Mouse (Mus musculus) CH12.LX (cell line): ENCODE results near the gene 4933428G20Rik. TPM values are rescaled to one million over a fixed set of nuclear protein-coding genes. Genes with fewer than 3 reads are reported as not detected.

Experiments
- DNase-seq: peaks from one replicate; pipeline ENCODE4 v3.0.0-alpha.2; 2013; ENCODE audit errors: extremely low read depth
- H3K27ac ChIP-seq: 2 replicates; pipeline ENCODE4 v1.5.1; 2012; ENCODE audit warnings: low read depth, mild to moderate bottlenecking, control low read depth, moderate library complexity; ENCODE audit not compliant: insufficient read depth
- H3K27me3 ChIP-seq: replicated peaks from 2 replicates; pipeline ENCODE3; 2012; ENCODE audit warnings: inconsistent platforms
- H3K36me3 ChIP-seq, 2 experiments: replicated peaks in 1 of 2; 2 replicates each; pipeline versions ENCODE3 to v1.6.1; 2012; ENCODE audit warnings: inconsistent platforms in 1 of 2, low read length in 1 of 2, mild to moderate bottlenecking in 1 of 2, mixed read lengths in 1 of 2, moderate library complexity in 1 of 2; ENCODE audit not compliant: control insufficient read depth in 1 of 2, insufficient read depth in 1 of 2
- H3K4me1 ChIP-seq, 2 experiments: 2 replicates each; pipeline ENCODE4 v1.6.1; 2012; ENCODE audit warnings: inconsistent platforms in 1 of 2, moderate library complexity in 1 of 2; ENCODE audit not compliant: insufficient read depth in 2 of 2, control insufficient read depth in 1 of 2
- H3K4me2 ChIP-seq: 2 replicates; pipeline ENCODE4 v1.6.1; 2012; ENCODE audit warnings: low read depth, mild to moderate bottlenecking, control low read depth; ENCODE audit not compliant: poor library complexity, insufficient read depth, severe bottlenecking
- H3K4me3 ChIP-seq, 3 experiments: fragments of 150-350 bp in 1 of 3; sonication (generic) in 1 of 3; replicated peaks in 1 of 3; 2 replicates each; pipeline versions ENCODE3 to v1.5.1; 2011 to 2012; ENCODE audit warnings: low read depth in 2 of 3, low read length in 2 of 3, mild to moderate bottlenecking in 2 of 3, moderate library complexity in 2 of 3, control low read depth in 1 of 3, improper control_type of control experiment in 1 of 3, inconsistent platforms in 1 of 3, mixed read lengths in 1 of 3; ENCODE audit not compliant: poor library complexity in 1 of 3
- H3K79me2 ChIP-seq: replicated peaks from 2 replicates; pipeline ENCODE4 v1.6.1; 2012; ENCODE audit warnings: mild to moderate bottlenecking, moderate library complexity; ENCODE audit not compliant: control insufficient read depth, poor library complexity, insufficient read depth, severe bottlenecking; ENCODE audit errors: extremely low read depth
- H3K9ac ChIP-seq: 2 replicates; pipeline ENCODE4 v1.6.1; 2012; ENCODE audit warnings: low read depth, mild to moderate bottlenecking, control low read depth, moderate library complexity; ENCODE audit not compliant: insufficient read depth
- H3K9me3 ChIP-seq: replicated peaks from 2 replicates; pipeline ENCODE3; 2012; ENCODE audit warnings: low read length, inconsistent platforms, mixed read lengths
- BHLHE40 ChIP-seq: IDR thresholded peaks from 2 replicates; pipeline ENCODE4 v1.6.1; 2011; ENCODE audit warnings: mild to moderate bottlenecking, low read depth, low read length, improper control_type of control experiment
- CHD1 ChIP-seq: IDR thresholded peaks from 2 replicates; pipeline ENCODE4 v1.6.1; 2012; ENCODE audit warnings: low read depth, low read length, improper control_type of control experiment, inconsistent platforms
- ELF1 ChIP-seq: IDR thresholded peaks from 2 replicates; pipeline ENCODE4 v1.6.1; 2014; ENCODE audit warnings: low read depth, mild to moderate bottlenecking, inconsistent platforms, low read length, improper control_type of control experiment
- EP300 ChIP-seq: IDR thresholded peaks from 2 replicates; pipeline ENCODE4 v1.6.1; 2011; ENCODE audit warnings: low read length, improper control_type of control experiment
- ETS1 ChIP-seq: conservative IDR thresholded peaks from 2 replicates; pipeline ENCODE4 v1.6.1; 2012; ENCODE audit warnings: low read depth, mild to moderate bottlenecking, inconsistent platforms, low read length, improper control_type of control experiment, moderate library complexity
- HCFC1 ChIP-seq: IDR thresholded peaks from 2 replicates; pipeline ENCODE4 v1.6.1; 2012; ENCODE audit warnings: low read depth, mild to moderate bottlenecking, inconsistent platforms, low read length, improper control_type of control experiment
- KAT2A ChIP-seq: IDR thresholded peaks from 2 replicates; pipeline ENCODE4 v1.6.1; 2012; ENCODE audit warnings: low read length, improper control_type of control experiment, inconsistent platforms; ENCODE audit not compliant: insufficient replicate concordance
- MAZ ChIP-seq: IDR thresholded peaks from 2 replicates; pipeline ENCODE4 v1.6.1; 2012; ENCODE audit warnings: low read depth, mild to moderate bottlenecking, inconsistent platforms, low read length, improper control_type of control experiment, moderate library complexity
- MXI1 ChIP-seq: IDR thresholded peaks from 2 replicates; pipeline ENCODE4 v1.6.1; 2011; ENCODE audit warnings: mild to moderate bottlenecking, low read depth, low read length, improper control_type of control experiment
- NRF1 ChIP-seq: IDR thresholded peaks from 2 replicates; pipeline ENCODE4 v1.6.1; 2014; ENCODE audit warnings: low read depth, mild to moderate bottlenecking, inconsistent platforms, low read length, improper control_type of control experiment, moderate library complexity
- PAX5 ChIP-seq: IDR thresholded peaks from 2 replicates; pipeline ENCODE4 v1.6.1; 2012; ENCODE audit warnings: low read length, inconsistent platforms, mixed read lengths
- RCOR1 ChIP-seq: conservative IDR thresholded peaks from 2 replicates; pipeline ENCODE4 v1.6.1; 2012; ENCODE audit warnings: low read depth, mild to moderate bottlenecking, inconsistent platforms, low read length, improper control_type of control experiment
- SMC3 ChIP-seq: IDR thresholded peaks from 2 replicates; pipeline ENCODE4 v1.6.1; 2011; ENCODE audit warnings: low read depth, low read length, improper control_type of control experiment
- TBP ChIP-seq: conservative IDR thresholded peaks from 2 replicates; pipeline ENCODE4 v1.6.1; 2011; ENCODE audit warnings: low read depth, low read length, improper control_type of control experiment
- UBTF ChIP-seq: IDR thresholded peaks from 2 replicates; pipeline ENCODE4 v1.6.1; 2012; ENCODE audit warnings: low read depth, mild to moderate bottlenecking, inconsistent platforms, low read length, improper control_type of control experiment, moderate library complexity
- USF2 ChIP-seq: conservative IDR thresholded peaks from 2 replicates; pipeline ENCODE4 v1.6.1; 2011; ENCODE audit warnings: low read depth, low read length, improper control_type of control experiment
- ZKSCAN1 ChIP-seq: IDR thresholded peaks from 2 replicates; pipeline ENCODE4 v1.6.1; 2012; ENCODE audit warnings: low read depth, inconsistent platforms, low read length, improper control_type of control experiment, borderline replicate concordance
- ZNF384 ChIP-seq: IDR thresholded peaks from 2 replicates; pipeline ENCODE4 v1.6.1; 2012; ENCODE audit warnings: low read depth, low read length, improper control_type of control experiment, inconsistent platforms
- dilution Hi-C: fragments of 300-500 bp; cut with MboI; formaldehyde crosslinking; loops from 2 replicates; pipeline ENCODE4 v1.14.3; 2020; ENCODE audit warnings: low sequenced_read_pairs; ENCODE audit not compliant: extremely low pct_unique_long_range_greater_than_20kb, extremely low pct_ligation_motif_present
- in situ Hi-C: fragments of 300-500 bp; cut with MboI; formaldehyde crosslinking; loops from 3 replicates; pipeline ENCODE4 v1.14.3; 2019; ENCODE audit warnings: low sequenced_read_pairs, low pct_ligation_motif_present, low pct_unique_long_range_greater_than_20kb, mixed read lengths
- polyA plus RNA-seq: library from polyadenylated mRNA; unstranded; fragments of >175 nt; gene quantifications from 2 replicates; pipeline ENCODE4 v1.2.1, GENCODE M21; 2012; ENCODE audit warnings: low read depth; ENCODE audit not compliant: insufficient read length
- total RNA-seq, 2 experiments: library from RNA; depleted of rRNA; stranded (reverse); fragments of 300-350 nt in 1 of 2; fragments of >200 nt in 1 of 2; gene quantifications; 2 replicates each; pipeline ENCODE4 v1.2.3; 2012 to 2014

Gene 4933428G20Rik
- total and polyA plus RNA-seq, 3 experiments = 0.17 to 0.50 TPM; not detected in 1

DNA sequence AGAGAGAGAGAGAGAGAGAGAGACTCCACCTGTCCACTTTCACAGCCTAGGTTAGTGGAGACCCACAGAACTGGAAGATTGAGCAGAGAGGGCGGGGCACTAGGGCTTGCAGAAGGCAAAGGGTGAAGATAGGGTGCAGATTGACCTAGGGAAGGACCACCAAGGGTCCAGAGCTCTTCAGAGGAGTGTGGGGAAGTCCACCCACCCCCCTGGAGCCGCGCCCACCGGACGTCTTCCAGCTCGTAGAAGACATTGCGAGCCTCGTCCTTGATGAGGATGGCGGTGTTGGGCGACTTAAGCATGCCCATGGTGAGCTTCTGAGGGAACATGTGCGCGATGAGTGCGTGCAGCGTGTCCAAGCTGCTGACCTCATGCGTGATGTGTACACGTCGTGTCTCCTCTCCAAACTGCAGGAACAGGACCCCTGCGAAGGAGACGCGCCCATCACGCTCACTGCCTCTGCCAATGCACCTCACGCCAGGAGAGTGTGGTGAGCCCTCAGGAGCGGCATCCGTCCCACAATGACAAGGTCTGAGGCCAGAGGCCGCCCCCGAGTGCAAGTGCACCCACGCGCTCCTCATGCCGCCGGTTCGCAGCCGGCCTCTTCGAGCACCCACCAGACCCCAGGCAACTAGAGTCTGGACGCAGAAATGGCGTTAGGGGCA lies 36.1 kb upstream of the 4933428G20Rik start:
- Histone ChIP-seq H3K27ac (no peak overlapping the region), H3K9ac (no peak overlapping the region), H3K36me3 (no peaks in the 10 kb centered on the region), H3K4me2 (no peak overlapping the region), H3K79me2 (no peaks in the 10 kb centered on the region), H3K4me1 (peaks cover 15 to 34% of the 10 kb centered on the region in 2 experiments), H3K4me3 (no peak overlapping the region), H3K9me3 (peaks cover 18% of the 10 kb centered on the region), H3K27me3 (peaks cover 79% of the 10 kb centered on the region)
- no peak for DNase-seq
- in situ Hi-C loops = no loop called here
- TF ChIP-seq MAZ (no peak), TBP (no peak)
- dilution Hi-C loops = no loop called here

DNA sequence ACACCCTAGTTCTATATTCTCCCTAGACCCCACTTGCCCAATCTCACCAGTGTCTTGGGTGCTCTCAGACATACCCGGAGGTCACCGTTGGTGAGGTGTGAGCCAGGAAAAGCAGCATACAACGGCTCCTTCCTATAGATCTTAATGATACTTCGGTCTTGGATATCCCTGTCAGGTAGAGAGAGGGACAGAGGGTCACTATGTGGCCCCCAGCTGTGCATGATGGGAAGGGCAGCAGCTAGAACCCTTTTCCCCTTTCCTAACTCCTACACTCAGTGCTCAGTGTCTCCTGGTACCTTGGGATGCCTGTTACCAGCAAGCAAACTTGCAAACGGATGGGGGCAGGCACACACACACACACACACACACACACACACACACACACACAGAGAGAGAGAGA lies 35.5 kb upstream of the 4933428G20Rik start:
- Histone ChIP-seq H3K4me3 (no peak overlapping the region), H3K27ac (no peak overlapping the region), H3K36me3 (no peaks in the 10 kb centered on the region), H3K27me3 (peaks cover 79% of the 10 kb centered on the region), H3K79me2 (no peaks in the 10 kb centered on the region), H3K4me1 (peaks cover 15 to 34% of the 10 kb centered on the region in 2 experiments), H3K4me2 (no peak overlapping the region), H3K9ac (no peak overlapping the region), H3K9me3 (peaks cover 18% of the 10 kb centered on the region)
- TF ChIP-seq CHD1 = no peak
- in situ Hi-C loops (no loop called here), dilution Hi-C loops (no loop called here)
- DNase-seq = no peak

DNA sequence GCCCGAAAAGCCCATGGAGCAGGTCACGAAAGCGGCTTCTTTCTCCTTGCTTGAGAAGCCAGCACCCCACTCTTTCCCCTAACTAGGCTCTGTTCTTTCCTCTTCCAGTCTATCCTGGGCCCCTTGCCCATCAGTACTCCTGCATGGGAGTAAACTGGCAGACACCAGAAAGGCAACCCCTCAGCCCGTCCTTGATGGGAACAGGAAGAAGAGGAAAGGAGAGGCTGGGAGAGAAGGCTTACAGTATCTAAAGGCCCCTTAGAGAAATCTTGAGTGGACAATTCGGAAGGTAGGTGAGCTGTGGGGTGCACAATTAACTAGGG lies 35.1 kb upstream of the 4933428G20Rik start:
- no peak for TF ChIP-seq MAZ
- TF ChIP-seq UBTF = no peak
- TF ChIP-seq NRF1 = no peak
- TF ChIP-seq TBP = no peak
- TF ChIP-seq HCFC1 = no peak
- TF ChIP-seq ETS1 = no peak
- TF ChIP-seq KAT2A = no peak
- no peak for TF ChIP-seq ELF1
- TF ChIP-seq EP300 = no peak
- no peak for TF ChIP-seq RCOR1
- no peak for TF ChIP-seq BHLHE40
- TF ChIP-seq PAX5 = no peak
- no peak for TF ChIP-seq ZNF384
- TF ChIP-seq ZKSCAN1 = no peak
- TF ChIP-seq USF2 = no peak
- TF ChIP-seq MXI1 = no peak
- no peak for TF ChIP-seq SMC3
- no peak for TF ChIP-seq CHD1
- Histone ChIP-seq H3K36me3 (no peaks in the 10 kb centered on the region), H3K27me3 (peaks cover 79% of the 10 kb centered on the region), H3K79me2 (no peaks in the 10 kb centered on the region), H3K27ac (no peak overlapping the region), H3K4me3 (no peak overlapping the region), H3K9me3 (peaks cover 18% of the 10 kb centered on the region), H3K4me1 (peaks cover 15 to 30% of the 10 kb centered on the region in 2 experiments), H3K9ac (no peak overlapping the region), H3K4me2 (no peak overlapping the region)
- dilution Hi-C loops (no loop called here), in situ Hi-C loops (no loop called here)
- no peak for DNase-seq
